Mouse (Mus musculus) lung, postnatal 4 days (tissue): ENCODE results near the gene Lrpprc.

ENCODE experiments used
- DNase-seq, 2 experiments: peaks; one replicate each; pipeline ENCODE4 v3.0.0; 2021

The Lrpprc gene

DNA sequence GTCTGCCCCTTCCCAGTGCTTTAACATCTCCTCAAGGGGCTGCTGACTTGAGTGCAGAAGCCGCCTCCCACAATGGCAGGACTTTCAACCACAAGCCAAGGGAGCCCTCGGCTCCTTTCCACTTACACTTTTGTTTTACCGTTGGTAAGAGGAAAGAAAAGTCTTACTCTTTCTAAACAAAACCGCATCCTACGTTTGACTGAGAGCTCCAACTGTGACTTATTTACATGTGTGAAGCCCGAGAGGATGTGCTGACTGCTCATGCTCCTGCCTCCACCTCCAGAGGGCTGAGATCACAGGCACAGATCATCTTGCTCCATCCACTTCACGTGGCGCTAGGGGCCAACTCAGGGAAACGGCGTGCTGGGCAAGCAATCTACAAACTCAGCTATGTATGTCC, 32.2 kb downstream of the Lrpprc start:
- DNase-seq, result no peak

DNA sequence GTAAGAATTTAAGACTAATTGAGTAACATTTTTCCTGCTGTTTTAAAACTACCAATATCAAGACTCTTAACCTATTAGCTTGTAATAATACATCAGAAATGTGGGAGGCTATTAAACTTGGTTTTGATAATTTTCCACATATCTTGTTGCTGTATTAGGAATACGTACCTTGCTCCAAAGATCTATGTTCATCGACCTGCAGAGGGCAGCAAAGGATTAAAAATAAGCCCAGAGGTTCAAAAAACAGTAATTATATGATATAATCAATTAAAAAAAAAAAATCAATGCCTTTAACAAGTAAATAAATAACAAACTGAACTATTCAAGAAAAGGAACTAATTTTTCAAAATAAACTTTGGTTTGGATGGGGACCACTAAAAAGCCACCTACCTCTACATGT, 34.5 kb downstream of the Lrpprc start:
- no peak for DNase-seq

DNA sequence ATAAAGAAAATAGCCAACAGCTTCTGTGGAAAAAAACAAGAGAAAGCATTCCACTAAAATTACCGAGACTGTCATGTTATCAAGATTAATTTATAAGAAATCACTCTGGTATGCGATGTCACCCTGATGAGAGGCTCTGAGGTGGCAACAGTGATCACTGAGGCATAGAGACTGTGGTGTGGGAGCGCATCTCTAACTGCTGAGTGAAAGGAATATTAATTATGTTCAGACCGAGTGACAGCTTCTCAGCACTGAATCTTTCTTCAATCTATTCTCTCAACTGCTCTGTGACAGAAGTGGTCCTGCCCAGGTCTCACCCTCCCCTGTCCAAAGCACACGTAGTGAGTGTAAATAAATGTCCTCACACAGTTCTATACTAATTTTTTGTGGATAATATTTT, 37.1 kb downstream of the Lrpprc start:
- DNase-seq, result no peak

DNA sequence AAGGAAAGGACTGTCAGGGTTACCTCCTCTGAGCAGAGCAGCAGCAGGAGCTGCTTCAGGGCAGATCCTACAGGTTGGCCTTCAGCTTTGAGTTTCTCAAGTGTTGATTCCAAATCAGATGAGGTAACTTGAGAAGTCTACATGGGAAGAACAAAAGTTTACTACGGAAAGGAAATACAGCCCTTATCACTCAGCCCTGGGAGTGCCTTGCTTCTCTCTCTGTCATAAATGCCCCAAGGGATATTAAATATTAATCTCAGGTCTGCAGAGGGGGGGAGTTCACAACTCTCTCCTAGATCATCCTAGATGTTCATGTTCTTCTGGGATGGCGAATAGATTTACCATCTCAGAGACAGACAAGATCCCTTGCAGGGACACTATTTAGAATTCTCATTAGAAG, 38.3 kb downstream of the Lrpprc start:
- no peak for DNase-seq

DNA sequence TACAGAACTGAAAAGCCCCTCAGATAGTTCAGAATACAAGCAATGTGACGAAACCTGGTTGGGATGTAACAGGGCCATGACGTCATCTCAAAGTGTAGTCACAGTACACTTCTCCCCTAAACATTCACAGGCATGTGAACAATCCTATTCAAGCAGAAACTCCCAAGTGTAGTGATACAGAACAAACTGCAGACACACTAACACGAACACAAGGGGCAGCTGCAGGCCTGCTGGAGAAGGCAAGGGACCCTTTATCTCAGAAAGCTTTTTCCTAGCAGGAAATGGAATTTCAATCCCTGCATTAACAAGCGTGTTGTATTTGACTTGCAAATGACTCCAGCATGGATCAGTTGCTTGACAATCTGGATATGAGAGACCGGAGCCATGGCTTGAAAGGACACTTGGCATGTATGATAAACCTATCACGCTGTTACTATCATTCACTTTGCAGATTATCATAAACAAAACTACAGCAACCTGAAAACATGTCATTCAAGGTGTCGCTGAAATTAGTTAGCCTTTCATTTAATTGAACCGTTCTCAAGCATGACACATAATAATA, 38.9 kb downstream of the Lrpprc start:
- DNase-seq, result no peak

DNA sequence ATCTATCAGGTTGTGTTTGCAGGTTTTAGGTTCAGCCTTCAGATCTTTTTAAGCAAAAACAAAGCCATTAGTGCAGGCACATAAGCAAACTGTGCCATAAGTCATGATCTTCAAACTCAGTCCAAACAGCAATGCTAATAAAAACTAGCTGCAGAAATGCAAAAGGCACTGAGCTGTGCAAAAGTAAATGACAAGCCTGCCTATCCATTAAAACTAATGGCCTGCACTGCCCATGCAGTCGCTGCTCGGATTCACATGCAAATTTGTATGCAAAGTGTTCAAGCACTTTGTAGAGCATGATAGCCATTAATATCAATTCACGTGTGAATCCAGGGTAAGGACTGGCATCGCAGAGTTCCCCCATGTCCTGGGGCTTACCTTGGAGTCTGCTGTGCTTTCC, 40.5 kb downstream of the Lrpprc start:
- no peak for DNase-seq

DNA sequence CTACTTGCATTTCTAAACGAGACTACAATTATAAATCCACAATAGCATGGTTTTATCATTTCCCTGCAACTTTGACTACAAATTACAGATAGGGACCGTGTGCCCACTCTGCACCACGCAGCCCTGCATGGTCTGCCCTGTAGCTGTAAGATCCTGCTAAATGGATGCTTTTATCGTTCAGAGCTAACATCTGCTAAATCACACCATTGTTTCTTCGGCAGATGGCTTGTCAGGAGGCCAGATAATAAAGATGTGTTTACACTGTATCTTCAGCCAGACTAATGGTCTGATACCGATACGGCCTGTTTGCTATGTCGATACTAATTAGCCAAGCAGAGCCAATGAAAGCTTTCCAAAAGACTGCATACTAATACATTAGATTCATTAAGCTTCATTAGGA, 41.3 kb downstream of the Lrpprc start:
- no peak for DNase-seq

DNA sequence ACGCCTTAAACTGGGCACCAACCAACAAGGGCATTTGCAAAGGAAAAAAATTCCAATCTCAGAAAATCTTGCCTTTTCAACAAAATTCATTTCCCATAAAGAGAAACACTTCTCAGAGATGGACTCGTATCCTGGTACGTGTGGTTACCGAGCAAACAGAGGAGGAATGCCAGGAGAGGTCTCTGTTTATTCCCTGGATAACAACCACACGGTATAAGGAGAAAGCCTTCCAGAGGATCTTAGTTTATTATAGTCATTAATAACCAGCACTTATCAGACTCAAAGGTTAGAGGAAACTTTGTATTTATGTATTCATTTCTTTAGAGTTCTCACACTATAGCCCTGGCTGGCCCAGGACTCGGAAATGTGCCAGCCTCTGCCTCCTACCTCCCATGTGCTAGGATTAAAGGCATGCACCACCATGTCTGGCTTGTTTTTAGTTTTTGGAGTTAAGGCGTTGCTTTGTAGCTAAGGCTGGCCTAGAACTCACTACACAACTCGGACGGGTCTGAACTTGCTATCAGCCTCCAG, 42.4 kb downstream of the Lrpprc start:
- no peak for DNase-seq

DNA sequence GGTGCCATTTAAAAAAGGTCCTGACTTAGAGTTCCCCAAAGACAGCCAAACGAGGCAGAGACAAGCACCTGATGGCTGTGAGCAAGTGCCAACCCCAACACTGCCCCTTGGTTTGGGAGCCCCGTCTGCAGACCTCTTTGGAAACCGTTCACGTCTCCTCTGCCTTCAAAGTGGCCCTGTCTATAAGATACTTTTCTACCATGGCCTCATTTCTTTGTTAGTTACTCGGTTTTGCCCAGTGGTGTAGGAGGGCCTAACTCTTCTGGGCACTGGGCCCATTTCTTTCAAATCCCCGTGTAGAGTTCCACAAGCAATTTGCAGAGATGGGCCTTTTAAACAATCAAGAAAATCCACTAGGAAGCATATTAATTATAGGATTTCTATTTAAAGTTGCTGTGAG, 43.4 kb downstream of the Lrpprc start:
- no peak for DNase-seq

DNA sequence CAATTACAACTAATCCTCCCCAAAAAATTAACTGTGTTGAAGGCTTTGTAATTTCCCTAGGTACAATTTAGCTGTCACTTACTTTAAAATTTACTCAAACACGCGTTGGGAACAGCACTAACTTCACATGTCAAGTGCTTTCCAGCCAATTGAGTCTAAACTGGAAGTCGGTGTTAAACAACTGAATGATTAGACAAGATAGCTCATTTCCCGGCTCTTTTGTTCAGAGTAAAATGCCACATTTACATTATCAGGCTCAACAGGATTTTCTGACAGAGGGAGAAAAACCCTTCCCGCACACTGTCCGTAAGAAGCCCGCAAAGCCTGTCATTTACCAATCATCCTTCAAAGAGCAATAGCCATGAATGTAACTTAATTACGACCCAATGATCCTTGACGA, 45.6 kb downstream of the Lrpprc start:
- no peak for DNase-seq

DNA sequence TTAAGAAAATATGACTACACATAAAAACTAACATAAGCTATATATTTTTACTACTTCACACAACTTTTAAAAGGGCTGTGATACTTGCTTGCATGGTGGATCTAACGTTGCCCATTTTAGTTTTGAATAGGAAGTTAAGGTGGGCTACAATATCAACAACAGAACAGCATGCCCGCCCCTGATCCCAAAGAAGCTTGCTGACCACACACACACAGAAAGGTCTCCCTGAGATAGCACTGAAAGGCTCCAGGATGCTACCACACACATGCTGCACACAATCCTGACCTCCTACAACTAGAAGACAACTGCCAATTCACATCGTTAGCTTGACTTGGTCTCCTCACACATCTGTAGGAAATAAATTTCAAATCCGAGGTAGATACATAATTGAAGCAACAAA, 46.3 kb downstream of the Lrpprc start:
- no peak for DNase-seq

DNA sequence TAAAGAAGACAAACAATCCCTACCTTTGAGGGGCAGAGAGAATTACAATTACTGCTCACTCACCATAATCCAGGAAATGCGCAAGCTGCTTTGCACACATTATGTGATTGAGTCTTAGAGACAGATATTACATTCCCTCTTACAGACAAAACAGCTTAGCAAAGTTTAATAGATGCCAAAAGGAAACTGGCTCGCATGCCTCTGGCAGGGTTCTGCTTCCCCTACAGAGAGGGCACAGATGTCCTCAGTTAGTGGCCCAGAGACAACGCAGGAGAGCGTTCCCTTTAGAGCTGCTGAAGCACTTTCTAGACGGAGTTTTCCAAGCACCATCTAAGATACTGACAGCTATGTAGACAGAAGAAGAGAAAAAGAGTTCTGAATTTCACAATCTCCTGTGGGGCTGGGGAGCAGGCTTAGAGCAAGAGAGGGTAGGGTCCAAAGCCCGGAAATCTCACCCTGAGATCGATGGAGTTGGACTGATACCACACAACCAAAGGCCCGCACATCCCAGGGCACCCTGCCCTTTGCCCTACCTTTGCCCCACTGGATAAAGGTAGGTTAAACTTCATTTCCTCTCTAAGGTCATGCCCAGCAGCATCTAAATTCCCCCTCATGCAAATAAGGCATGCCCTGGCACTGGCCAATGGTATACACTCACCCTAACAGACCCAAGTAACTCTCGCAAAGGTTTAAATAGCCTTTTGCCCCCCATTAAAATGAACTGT, 52.4 kb downstream of the Lrpprc start:
- DNase-seq, result no peak

DNA sequence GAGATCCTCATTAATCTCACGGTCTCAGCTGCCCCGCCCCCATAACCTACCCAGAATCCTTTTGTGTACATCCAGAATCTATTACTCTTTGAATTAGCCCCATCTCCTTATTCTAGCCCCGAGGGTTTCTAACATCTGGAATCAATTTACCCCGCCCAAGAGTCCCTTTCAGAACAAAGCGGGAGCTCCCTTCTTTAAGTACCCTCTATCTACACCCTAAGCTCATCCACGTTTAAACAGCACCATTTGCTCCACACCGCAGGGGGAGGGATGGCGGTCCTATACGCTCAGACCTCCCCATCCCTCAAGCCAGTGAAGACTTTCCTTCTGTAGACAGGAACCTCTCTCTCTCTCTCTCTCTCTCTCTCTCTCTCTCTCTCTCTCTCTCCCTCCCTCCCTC, 53.9 kb downstream of the Lrpprc start:
- no peak for DNase-seq

DNA sequence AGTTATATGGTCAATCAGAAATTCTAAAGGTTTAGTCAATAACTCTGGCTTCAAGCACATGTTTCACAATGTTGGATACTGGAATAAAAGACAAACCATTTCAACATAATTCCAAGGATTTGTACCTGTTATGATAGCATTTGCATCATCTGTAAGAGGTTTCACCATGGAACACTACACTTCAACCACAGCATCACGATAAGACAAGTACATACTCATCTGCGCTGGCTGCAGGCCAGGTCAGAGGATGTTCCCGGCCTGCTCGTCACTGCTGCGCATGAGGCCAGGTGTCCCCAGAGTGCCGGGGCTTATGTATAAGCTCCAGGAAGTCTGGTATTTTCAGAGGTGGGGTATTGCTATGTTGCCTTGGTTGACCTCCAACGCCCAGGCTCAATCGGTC, 58.0 kb downstream of the Lrpprc start:
- no peak for DNase-seq

DNA sequence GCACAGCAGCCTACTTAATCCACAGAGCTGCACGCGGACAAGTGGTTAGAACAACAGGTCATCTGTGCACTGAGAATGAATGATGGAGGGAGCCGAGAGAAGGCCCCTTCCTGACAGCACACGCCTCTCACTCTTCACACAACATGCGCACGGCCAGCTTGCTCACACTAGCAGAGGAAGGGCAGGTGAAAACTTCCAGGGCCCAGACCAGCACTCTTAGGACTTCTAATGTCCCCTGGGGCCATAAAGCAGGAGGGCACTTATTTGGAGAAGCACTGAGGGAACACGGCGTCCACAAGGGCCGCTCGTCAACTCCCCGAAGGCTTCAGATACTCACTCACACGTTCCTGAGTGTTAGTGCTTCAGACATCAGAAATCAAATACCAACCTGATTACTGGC, 59.2 kb downstream of the Lrpprc start:
- no peak for DNase-seq

DNA sequence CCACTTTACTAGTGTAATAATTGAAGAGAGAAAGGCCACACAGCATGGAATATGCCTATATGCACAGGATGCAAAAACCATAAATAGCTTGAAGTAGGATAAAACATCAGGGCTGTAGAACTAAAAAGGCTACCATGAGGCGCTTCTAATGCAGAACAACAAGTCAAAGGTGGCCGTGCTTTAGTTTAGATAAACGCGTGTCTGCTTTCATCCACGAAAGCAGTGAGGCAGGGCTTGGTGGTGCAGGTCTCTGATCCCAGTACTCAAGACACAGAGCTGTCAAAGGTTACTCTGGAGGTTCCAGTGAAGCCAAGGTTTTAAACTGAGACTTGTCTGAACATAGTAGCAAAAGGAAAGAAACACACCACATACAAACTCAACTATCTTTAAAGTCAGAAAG, 61.4 kb downstream of the Lrpprc start:
- DNase-seq, result no peak

DNA sequence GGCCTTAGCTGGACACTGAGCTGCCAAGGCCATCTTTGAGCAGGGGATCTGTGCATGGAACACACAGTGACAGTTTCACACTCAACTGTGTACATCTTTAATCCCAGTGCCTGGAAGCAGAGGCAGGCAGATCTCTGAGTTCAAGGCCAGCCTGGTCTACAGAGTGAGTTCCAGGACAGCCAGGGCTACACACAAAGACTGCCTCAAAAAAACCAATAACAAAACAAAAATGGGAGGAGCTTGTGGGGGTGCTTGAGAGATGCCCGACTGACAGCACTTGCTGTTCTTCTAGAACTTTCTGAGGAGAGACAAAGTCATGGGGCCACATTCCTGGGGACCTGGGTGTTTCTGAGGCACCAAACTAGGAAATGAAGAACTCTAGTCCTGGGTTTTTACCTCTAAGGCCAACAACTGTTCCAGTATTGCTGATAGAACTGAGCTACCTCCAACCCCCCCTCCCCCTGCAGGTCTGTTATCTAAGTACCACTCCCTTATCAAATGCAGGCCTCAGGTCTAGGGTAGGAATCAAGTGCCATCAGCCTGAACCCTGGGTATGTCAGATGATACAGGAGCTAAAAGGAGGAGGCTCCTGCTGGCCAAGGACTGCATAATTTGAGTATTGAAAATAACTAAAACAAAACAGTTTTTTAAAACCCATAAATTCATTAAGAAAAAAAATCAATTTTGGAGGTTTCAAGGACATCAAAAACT, 62.2 kb downstream of the Lrpprc start:
- DNase-seq, result no peak

DNA sequence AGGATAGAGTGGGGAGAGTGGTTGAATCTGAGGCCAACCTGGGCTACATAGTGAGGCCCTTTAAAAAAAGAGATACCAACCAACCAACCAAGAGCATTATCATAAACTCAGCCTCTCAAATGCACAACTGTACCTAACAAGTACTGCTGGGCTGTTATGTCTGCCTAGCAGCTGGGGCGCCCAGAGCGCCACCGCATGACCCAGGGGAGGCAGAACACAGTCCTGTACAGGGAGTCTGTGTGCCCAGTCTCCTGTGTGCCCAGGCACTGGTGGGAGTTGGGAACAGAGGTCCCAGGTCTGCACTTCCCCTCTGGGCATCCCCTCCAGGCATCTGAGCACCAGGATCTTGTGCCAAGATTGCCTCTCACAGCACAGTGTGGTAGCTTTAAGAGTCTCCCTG, 65.4 kb downstream of the Lrpprc start:
- DNase-seq, result no peak

DNA sequence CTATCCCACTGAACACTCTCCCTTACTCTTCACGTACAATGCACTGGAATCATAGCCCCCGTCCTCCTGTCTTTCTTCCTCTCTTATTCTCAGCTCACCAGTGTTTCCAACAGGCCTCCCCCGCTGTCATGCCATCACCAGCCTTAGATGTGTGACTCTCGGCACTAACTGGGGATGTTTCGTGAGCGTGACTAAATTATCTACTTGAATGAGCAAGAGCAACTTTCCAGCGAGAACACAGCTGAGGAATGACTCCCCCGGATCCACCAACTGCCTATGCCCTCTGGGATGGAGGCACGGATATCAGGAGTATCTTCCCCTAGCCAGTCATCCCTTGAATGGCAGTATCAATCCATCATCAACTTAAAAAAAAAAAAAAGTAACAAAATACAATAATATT, 66.6 kb downstream of the Lrpprc start:
- no peak for DNase-seq

DNA sequence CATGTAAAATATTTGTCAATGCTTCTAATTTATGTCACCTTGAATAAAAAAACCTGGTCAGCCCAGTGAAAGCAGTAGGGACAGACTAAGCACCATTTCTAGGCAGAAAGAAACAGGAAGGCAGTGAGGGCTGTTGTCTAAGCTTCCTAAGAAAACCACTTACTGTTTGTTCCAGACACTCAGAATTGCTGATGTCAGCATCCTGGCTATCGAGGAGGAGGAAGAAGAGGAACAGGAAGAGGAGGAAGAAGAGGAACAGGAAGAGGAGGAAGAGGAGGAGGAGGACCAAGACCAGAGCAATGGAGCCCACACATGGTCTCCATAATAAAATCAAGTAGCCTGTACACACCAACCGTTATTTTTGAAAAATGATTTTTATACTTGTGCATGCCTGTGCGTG, 71.5 kb downstream of the Lrpprc start:
- DNase-seq, result no peak

DNA sequence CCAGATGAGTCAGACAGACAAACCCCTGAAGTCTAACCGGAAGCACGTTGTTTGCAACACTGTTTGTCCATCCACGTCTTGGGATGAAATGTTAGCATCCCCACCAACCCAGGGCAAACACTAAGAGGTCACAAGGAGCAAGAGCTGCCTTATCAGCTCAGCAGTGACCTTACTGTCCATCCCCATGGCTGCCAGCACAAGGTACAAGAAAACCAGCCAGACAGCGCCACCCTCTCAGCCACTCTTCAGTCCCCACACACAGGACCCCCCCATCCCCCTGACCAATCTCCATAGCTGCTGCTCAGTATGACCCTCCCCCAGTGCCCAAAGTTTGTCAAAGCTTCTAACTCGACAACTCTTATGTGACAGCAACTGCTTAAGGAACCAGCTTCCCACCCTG, 73.2 kb downstream of the Lrpprc start:
- no peak for DNase-seq

DNA sequence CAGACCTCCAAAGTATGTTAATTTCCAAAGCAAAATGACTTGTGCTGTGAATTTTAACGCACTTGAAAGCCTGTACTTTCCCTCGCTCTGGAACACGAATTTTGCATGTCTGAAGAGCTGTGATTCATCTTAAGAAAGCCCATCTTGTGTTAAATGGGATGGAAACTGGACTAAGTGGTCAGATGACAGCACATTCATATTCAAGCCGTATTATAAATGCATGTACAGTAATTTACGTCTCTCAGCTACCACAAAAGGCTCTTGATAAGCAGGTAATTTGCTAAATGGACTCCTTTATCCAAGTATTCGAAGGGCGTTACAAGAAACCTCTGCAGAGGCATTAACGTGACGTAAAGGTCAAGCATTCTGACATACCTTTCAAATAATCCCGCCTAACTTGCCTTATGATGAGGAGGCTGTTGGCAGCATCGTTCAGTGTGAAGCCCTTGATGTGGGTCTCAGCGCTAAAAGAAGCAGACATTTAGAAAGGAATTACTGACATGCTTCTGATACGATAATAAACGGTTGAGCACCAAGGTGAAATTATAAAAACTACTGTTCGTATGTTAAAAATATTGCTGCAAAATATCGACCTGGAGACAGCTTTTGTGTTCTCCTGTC, 74.2 kb downstream of the Lrpprc start:
- DNase-seq, result no peak

DNA sequence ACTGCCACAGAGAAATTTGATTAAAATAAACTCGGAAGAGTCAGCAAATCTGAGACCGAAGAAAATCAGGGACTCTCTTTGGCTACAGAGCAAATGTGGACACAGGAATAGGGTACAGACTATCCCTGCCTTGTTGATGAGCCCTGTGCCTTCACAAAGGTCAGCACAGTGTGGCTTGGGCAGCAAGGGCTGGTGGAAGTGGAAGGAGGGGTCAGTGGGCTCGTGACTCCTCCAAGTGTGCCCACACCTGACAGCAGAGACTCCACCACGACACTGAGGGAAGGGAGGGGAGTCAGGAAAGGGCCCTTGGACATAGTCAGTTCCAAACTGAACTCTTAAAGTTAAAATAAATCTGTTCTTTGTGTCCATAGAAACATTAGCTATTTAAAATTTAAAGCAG, 75.7 kb downstream of the Lrpprc start:
- no peak for DNase-seq
